Mouse (Mus musculus) embryonic fibroblast, embryonic 13.5 days (primary cell): ENCODE data around the gene C130050O18Rik. TPM values are rescaled to one million over a fixed set of nuclear protein-coding genes. Genes with fewer than 3 reads are reported as not detected.
A peak's percentile ranks its signal among the peaks of the same experiment; 100 is the strongest.

Experiments used
- H3K27ac ChIP-seq: 2 replicates; pipeline ENCODE4 v1.5.1; 2012; ENCODE audit warnings: low read length, control low read depth, inconsistent platforms; ENCODE audit not compliant: insufficient read depth
- H3K4me1 ChIP-seq: 2 replicates; pipeline ENCODE4 v1.6.1; 2011; ENCODE audit warnings: low read length; ENCODE audit not compliant: control insufficient read depth, insufficient read depth
- H3K4me3 ChIP-seq: 2 replicates; pipeline ENCODE4 v1.5.1; 2011; ENCODE audit warnings: mild to moderate bottlenecking, control low read depth, low read length; ENCODE audit not compliant: insufficient read depth
- CTCF ChIP-seq: IDR thresholded peaks from 2 replicates; pipeline ENCODE4 v1.5.1; 2011; ENCODE audit warnings: mild to moderate bottlenecking, control low read depth, low read length, moderate library complexity, borderline replicate concordance; ENCODE audit not compliant: insufficient read depth
- POLR2A ChIP-seq: IDR thresholded peaks from 2 replicates; pipeline ENCODE4 v1.6.1; 2011; ENCODE audit warnings: low read depth, mild to moderate bottlenecking, control low read depth, low read length, moderate library complexity
- polyA plus RNA-seq: library from polyadenylated mRNA; stranded (reverse); fragments of >200 nt; gene quantifications from 2 replicates; pipeline ENCODE4 v1.2.4, GENCODE M21; 2011; ENCODE audit warnings: low read depth; ENCODE audit not compliant: missing spikeins, insufficient read length

The C130050O18Rik gene
- polyA plus RNA-seq, 1 experiment = 0.33 TPM

- TF ChIP-seq CTCF = no peak
- peak overlapping the region; percentile 0; the same call in 1 of the 2 replicates for H3K27ac ChIP-seq
- H3K4me1 ChIP-seq = 0 out of 2 replicates have a peak, but pooled peaks cover 3% of the 10 kb centered on the region
- no peak overlapping the region for H3K4me3 ChIP-seq
Observed at GRCm38 (mm10) chr5:139409412-139409811, 4.3 kb downstream of the C130050O18Rik start.

DNA sequence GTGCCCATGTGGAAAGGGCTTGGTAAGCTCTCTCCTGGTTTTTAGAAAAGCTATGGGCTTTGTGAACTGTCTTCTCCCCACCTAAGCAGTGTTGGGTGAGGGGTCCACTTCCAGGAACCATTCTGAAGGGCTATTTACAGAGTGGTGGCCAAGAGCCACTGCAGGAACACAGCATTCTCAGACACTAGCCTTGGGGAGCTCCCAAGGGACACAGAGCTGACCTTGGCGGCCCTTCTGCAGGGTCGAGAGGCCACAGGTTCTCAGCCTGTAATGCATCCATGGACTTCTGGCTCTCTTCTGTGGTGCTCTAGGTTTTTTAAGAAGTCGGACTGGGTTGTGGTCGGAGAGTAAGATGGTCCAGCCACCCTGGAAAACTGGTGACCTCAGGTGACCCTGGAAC, 5.0 kb downstream of the C130050O18Rik start:
- Histone ChIP-seq H3K27ac (no peak overlapping the region; the same call in 1 of the 2 replicates), H3K4me3 (no peak overlapping the region), H3K4me1 (0 out of 2 replicates have a peak, but pooled peaks cover 3% of the 10 kb centered on the region)
- no peak for TF ChIP-seq POLR2A
- no peak for TF ChIP-seq CTCF

GRCm38 (mm10) chr5:139411117-139411516, 6.0 kb downstream of the C130050O18Rik start:
- H3K27ac ChIP-seq = no peak overlapping the region
- H3K4me3 ChIP-seq = no peak overlapping the region
- TF ChIP-seq POLR2A (no peak), CTCF (no peak)
- 0 out of 2 replicates have a peak, but pooled peaks cover 3% of the 10 kb centered on the region for H3K4me1 ChIP-seq

- no peak for TF ChIP-seq POLR2A
- no peak for TF ChIP-seq CTCF
- no peak overlapping the region for H3K27ac ChIP-seq
- 0 out of 2 replicates have a peak, but pooled peaks cover 3% of the 10 kb centered on the region for H3K4me1 ChIP-seq
- no peak overlapping the region for H3K4me3 ChIP-seq
Observed at GRCm38 (mm10) chr5:139411665-139412314, 6.7 kb downstream of the C130050O18Rik start.

DNA sequence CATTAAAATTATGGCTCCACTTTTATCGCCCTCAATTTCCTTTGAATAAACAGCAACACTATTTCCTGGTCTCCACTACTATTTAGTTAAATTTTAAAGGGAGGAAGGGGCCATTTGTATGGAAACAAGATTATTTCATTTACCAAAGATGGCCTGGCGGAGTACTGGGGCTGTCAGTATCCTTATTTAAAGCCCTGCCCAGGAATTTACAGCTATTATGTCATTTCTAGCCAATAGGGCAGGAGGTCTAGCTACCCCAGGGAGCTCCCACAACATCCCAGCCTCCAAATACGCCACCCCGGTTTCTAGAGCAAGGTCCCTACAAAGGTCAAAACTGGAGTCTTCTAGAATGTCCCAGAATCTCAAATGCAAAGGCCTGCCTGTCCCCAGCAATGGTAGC, 8.5 kb downstream of the C130050O18Rik start:
- H3K27ac ChIP-seq = no peak overlapping the region
- TF ChIP-seq POLR2A (no peak), CTCF (no peak)
- H3K4me1 ChIP-seq = no peaks in the 10 kb centered on the region
- no peak overlapping the region for H3K4me3 ChIP-seq

- Histone ChIP-seq H3K4me1 (no peaks in the 10 kb centered on the region), H3K4me3 (no peak overlapping the region), H3K27ac (no peak overlapping the region)
- TF ChIP-seq CTCF (no peak), POLR2A (no peak)
Observed at GRCm38 (mm10) chr5:139415001-139415400, 9.9 kb downstream of the C130050O18Rik start.

- no peak overlapping the region for H3K4me3 ChIP-seq
- H3K4me1 ChIP-seq = no peaks in the 10 kb centered on the region
- TF ChIP-seq POLR2A (no peak), CTCF (no peak)
- no peak overlapping the region for H3K27ac ChIP-seq
Observed at GRCm38 (mm10) chr5:139416942-139417341, 11.9 kb downstream of the C130050O18Rik start.

GRCm38 (mm10) chr5:139417480-139417879, 12.4 kb downstream of the C130050O18Rik start:
- Histone ChIP-seq H3K4me3 (no peak overlapping the region), H3K27ac (no peak overlapping the region), H3K4me1 (no peaks in the 10 kb centered on the region)
- no peak for TF ChIP-seq POLR2A
- TF ChIP-seq CTCF = no peak

GRCm38 (mm10) chr5:139418110-139418509, 13.0 kb downstream of the C130050O18Rik start:
- no peaks in the 10 kb centered on the region for H3K4me1 ChIP-seq
- H3K4me3 ChIP-seq = no peak overlapping the region
- TF ChIP-seq CTCF (no peak), POLR2A (no peak)
- no peak overlapping the region for H3K27ac ChIP-seq

DNA sequence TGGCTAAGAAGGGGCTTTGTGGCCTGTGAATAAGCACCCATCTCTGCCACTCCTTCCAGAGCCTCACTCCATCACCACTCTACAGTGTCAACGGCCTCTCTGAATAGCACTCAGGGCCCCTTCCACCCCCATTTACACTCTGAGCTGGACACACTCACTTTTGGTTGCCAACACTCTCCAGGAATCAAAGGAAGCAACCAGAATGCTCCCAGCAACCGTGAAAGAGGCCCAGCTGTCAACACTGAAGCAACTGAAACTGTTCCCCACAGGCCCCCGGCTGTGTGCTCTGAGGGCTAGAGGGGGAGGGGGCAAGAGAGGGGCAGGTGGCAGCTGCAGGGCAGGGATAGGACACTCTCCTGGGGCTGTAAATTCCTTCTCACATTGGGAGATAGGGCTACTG, 13.6 kb downstream of the C130050O18Rik start:
- Histone ChIP-seq H3K4me3 (no peak overlapping the region), H3K27ac (no peak overlapping the region), H3K4me1 (no peaks in the 10 kb centered on the region)
- TF ChIP-seq POLR2A (no peak), CTCF (no peak)
